Mouse (Mus musculus): Measurements from ENCODE around the gene Krt24. TPM values are rescaled to one million over a fixed set of nuclear protein-coding genes. Genes with fewer than 3 reads are reported as not detected.
"Not testable (repeated sequence)": the region's sequence is repeated elsewhere in the genome, so short reads cannot be mapped to it uniquely, and the experiment has no call there.

Gene Krt24
- polyA plus RNA-seq, 1 experiment from 2014 or later = 2.9 TPM

DNA sequence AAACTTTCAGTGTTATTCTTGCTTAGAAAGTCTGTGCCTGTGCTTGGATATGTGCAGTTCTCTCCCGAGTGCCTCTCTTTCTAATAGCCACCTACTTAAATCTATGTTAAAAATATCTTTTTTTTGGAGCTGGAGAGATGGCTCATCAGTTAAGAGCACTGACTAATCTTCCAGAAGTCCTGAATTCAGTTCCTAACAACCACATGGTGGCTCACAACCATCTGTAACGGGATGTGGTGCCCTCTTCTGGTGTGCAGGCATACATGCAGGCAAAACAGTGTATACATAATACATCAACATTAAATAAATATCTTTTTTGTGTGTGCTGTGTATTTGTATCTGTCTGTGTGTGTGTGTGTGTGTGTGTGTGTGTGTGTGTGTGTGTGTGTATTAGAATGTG is 31.2 kb downstream of the Krt24 start:
- Histone ChIP-seq H3K4me2 (replicated peaks) (no peak overlapping the region), H3K4me1 (peaks cover 6% of the 10 kb centered on the region; the same call in 1 of the 2 replicates), H3K9ac (no peak overlapping the region), H3K36me3 (no peaks in the 10 kb centered on the region), H3K27me3 (no peaks in the 10 kb centered on the region), H3K27ac (replicated peaks) (no peak overlapping the region), H3K9me3 (replicated peaks) (no peaks in the 10 kb centered on the region), H3K4me3 (replicated peaks) (no peak overlapping the region)
- 52% methylated on average over 2 of the region's 2 CpGs for WGBS
- no peak for ATAC-seq (ENCODE audit: insufficient number of reproducible peaks, low FRiP score, low TSS enrichment, low read depth)

DNA sequence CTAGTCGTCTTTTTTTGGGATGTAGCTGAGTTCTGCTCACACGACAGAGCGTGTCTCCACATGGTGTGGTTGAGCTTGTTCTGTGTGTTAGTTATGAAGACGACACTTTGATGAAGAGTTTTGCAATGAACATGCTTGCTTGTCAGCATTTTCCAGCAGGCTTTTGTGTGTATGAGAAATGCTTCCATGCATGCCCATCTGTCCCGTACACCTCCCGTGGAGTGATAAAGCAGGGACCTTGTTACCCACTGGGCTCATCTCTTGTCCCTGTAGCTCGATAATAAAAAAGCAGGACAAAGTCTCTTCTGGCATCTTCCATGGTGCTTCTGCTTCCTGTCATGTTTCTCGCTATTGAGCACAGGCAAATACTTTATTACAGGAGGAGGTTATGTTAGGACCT is 32.4 kb downstream of the Krt24 start:
- 62% methylated on average over 8 of the region's 8 CpGs for WGBS

DNA sequence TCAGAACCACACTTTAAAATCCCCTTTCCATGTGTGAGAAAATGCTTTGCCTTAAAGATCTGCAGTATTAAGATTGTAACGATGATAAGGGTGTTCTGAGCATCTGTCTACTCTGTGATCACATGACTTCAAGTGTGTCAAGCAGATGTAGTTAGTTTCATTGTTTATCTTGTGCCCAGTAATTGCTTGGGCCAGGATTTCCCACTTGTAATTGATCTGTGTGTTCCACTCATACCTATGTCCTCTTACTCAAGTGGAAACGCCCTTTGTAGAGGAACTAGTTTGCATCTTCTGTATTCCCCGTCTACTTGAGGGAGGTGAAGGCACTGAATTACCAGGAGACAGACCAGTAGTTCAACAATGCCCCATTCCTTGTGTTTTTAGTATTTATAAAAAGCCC is 34.4 kb downstream of the Krt24 start:
- H3K9me3 ChIP-seq (replicated peaks) = no peaks in the 10 kb centered on the region
- H3K27me3 ChIP-seq = no peaks in the 10 kb centered on the region
- H3K36me3 ChIP-seq = no peaks in the 10 kb centered on the region
- no peak overlapping the region for H3K9ac ChIP-seq
- no peak overlapping the region for H3K4me3 ChIP-seq (replicated peaks)
- H3K4me1 ChIP-seq = peaks cover 6% of the 10 kb centered on the region; the same call in 1 of the 2 replicates
- H3K4me2 ChIP-seq (replicated peaks) = no peak overlapping the region
- ATAC-seq (ENCODE audit: insufficient number of reproducible peaks, low FRiP score, low TSS enrichment, low read depth) = no peak
- 19% methylated on average over 3 of the region's 3 CpGs for WGBS
- H3K27ac ChIP-seq (replicated peaks) = no peak overlapping the region

More for the DNA sequence above, 32.4 kb downstream of the Krt24 start:
- Histone ChIP-seq H3K9me3 (replicated peaks) (no peaks in the 10 kb centered on the region), H3K27ac (replicated peaks) (no peak overlapping the region), H3K4me2 (replicated peaks) (no peak overlapping the region), H3K9ac (no peak overlapping the region), H3K4me3 (replicated peaks) (no peak overlapping the region), H3K4me1 (peaks cover 6% of the 10 kb centered on the region; the same call in 1 of the 2 replicates), H3K27me3 (no peaks in the 10 kb centered on the region), H3K36me3 (no peaks in the 10 kb centered on the region)
- no peak for ATAC-seq (ENCODE audit: insufficient number of reproducible peaks, low FRiP score, low TSS enrichment, low read depth)

DNA sequence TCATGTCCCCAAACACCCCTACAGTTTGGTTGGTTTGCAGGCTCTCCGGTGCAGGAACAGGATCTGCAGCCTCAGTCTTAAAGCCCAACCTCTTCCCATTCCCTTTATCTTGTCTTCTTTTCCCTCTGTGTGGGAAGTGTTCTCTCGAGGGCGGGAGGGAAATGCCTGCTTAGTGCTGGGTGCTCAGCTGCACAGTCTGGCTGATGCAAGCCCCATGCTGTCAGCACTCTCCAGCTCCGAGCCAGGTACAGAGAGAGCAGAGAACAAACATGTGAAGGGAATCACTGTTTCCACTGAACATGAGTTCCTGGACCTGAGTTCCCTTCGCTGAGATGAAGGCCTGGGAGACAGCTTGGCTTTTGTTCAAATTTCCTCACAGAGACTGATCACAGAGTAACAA is 34.8 kb downstream of the Krt24 start:
- ATAC-seq (ENCODE audit: insufficient number of reproducible peaks, low FRiP score, low TSS enrichment, low read depth) = 0 out of 2 replicates have a peak, but pooled peaks have one; percentile 29
- Histone ChIP-seq H3K4me1 (peaks cover 6% of the 10 kb centered on the region; the same call in 1 of the 2 replicates), H3K4me3 (replicated peaks) (no peak overlapping the region), H3K27me3 (no peaks in the 10 kb centered on the region), H3K36me3 (no peaks in the 10 kb centered on the region), H3K9me3 (replicated peaks) (no peaks in the 10 kb centered on the region), H3K27ac (replicated peaks) (no peak overlapping the region), H3K4me2 (replicated peaks) (no peak overlapping the region), H3K9ac (no peak overlapping the region)
- WGBS = 32% methylated on average over 5 of the region's 5 CpGs

DNA sequence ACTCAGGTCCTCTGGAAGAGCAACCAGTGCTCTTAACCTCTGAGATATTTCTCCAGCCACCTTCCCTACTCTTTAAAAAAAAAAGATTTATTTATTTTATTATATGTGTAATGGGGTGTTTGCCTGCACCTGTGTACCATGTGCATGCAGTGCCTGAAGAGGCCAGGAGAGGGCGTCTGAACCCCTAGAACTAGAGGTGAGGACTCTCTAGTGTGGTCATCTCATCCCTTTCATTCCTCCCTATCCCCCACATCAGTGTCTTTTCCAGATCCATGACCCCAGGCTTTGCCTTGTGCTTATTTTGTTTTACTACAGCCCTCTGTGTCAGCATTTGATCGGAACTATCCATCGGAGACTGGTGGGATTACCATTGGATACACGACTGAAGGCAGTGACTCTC is 35.9 kb downstream of the Krt24 start:
- Histone ChIP-seq H3K4me3 (replicated peaks) (no peak overlapping the region), H3K4me1 (peaks cover 7% of the 10 kb centered on the region; the same call in 1 of the 2 replicates), H3K36me3 (no peaks in the 10 kb centered on the region), H3K27me3 (no peaks in the 10 kb centered on the region), H3K27ac (replicated peaks) (no peak overlapping the region), H3K9me3 (replicated peaks) (no peaks in the 10 kb centered on the region), H3K4me2 (replicated peaks) (no peak overlapping the region), H3K9ac (no peak overlapping the region)
- ATAC-seq (ENCODE audit: insufficient number of reproducible peaks, low FRiP score, low TSS enrichment, low read depth) = no peak
- WGBS = 62% methylated on average over 4 of the region's 4 CpGs

DNA sequence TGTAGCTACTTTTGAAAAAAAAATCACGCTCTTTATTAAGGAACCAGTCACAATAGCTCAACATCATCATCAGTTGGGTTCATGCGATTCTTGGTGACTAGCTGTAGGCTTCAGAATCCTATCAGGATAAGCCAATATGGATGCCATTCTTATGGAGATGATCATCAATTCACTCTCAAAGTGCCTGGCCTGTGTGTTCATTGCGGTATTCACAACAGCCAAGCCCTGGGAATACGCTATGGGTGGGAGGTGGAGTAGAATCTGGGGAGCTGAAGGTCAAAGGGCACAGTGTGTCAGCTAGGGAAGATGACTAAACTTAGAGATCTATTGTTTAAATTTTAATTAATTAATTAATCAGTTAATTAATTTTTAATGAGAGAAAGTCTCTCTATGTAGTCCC is 37.1 kb downstream of the Krt24 start:
- Histone ChIP-seq H3K27me3 (no peaks in the 10 kb centered on the region), H3K9ac (no peak overlapping the region), H3K9me3 (replicated peaks) (no peaks in the 10 kb centered on the region), H3K36me3 (no peaks in the 10 kb centered on the region), H3K27ac (replicated peaks) (no peak overlapping the region), H3K4me1 (peaks cover 14% of the 10 kb centered on the region), H3K4me3 (replicated peaks) (no peak overlapping the region), H3K4me2 (replicated peaks) (no peak overlapping the region)
- ATAC-seq (ENCODE audit: insufficient number of reproducible peaks, low FRiP score, low TSS enrichment, low read depth) = no peak
- 95% methylated on average over 4 of the region's 4 CpGs for WGBS

DNA sequence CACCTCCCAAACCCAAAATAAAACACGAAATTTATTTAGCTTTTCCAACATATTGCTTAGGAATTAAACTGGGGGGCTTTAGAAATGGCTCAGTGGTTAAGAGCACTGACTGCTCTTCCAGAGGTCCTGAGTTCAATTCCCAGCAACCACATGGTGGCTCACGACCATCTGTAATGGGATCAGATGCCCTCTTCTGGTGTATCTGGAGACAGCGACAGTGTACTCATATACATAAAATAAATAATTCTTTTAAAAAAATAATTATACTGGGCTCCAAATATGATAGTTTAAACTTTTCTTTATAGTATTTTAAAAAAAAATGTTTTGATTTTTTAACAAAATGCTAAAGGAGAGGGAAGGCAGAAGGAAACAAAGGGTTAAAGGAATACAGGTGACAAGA is 40.5 kb downstream of the Krt24 start:
- H3K27me3 ChIP-seq; ATAC-seq (ENCODE audit: insufficient number of reproducible peaks, low FRiP score, low TSS enrichment, low read depth); H3K4me3 ChIP-seq (replicated peaks); H3K9ac ChIP-seq; H3K27ac ChIP-seq (replicated peaks); H3K4me2 ChIP-seq (replicated peaks); H3K9me3 ChIP-seq (replicated peaks); H3K4me1 ChIP-seq; H3K36me3 ChIP-seq: not testable (repeated sequence)
- 47% methylated on average over 3 of the region's 3 CpGs for WGBS

DNA sequence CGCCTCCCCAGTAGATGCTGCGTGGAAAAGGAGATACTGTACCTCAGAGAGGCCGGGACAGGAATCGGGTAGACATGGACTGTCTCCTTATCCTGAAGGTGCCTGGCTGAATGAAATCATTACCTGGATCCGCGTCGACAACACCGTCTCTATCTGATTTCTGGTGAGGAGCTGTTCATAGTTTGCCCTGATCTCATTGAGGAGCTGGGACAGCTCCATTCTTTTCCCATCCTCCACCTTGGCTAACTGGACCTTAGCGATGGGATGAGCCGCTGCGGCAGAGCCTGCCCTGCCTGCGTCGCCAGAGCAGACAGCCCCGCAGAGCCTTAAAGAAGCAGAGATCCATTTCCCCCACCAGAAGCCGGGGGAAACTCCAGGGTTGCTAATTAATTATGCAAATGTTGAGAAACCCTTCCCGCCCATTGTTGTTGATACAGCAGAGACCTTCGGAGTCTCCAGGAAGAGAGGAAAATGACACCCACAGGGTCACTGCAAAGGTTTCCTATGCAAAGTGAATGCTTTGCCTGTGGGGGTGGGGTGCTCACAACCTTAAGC is 41.2 kb downstream of the Krt24 start, which contains the start of gene Krt222:
Gene Krt222 (minus strand): TSS at position 266 of the 555 bp plus-strand sequence.
- Histone ChIP-seq H3K36me3 (no peaks in the 10 kb centered on the region), H3K9ac (no peak within 1 kb of the TSS), H3K4me1 (peaks cover 7% of the 10 kb centered on the region), H3K4me2 (replicated peaks) (peak within 1 kb of the TSS; percentile 47), H3K27me3 (no peaks in the 10 kb centered on the region), H3K27ac (replicated peaks) (no peak within 1 kb of the TSS), H3K9me3 (replicated peaks) (no peaks in the 10 kb centered on the region), H3K4me3 (replicated peaks) (peak within 1 kb of the TSS; percentile 31)
- WGBS = 5% methylated on average over 17 of the region's 17 CpGs
- ATAC-seq (ENCODE audit: insufficient number of reproducible peaks, low FRiP score, low TSS enrichment, low read depth) = no peak

DNA sequence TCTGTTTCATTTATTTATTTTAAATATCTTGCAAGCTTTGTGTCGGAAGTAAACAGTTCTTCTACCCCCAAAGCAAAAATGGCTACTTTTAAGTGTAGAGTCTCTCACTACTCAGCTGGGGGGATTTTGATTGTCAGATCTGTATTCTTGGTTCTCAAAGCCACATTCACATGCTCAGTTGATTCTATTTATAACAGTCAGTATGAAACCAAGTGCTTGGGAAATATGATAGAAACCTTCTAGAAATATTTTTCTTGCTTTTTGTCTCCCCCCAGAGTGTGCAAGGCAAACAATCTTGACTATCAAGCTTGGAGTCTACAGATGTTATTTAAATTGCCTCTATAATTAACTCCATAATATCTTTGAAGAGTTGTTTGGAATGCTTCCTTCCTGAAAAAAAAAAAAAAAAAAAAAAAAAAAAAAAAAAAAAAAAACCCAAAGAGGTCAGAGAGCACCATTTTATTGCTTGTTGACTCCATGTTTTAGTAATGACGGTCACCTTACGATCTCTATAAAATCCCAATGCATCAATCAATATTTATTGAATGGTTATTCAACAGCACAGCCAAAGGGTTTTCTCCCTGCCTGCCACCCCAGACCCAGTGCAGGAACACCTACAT is 41.8 kb downstream of the Krt24 start:
- 52% methylated on average over 3 of the region's 3 CpGs for WGBS
- Histone ChIP-seq H3K4me2 (replicated peaks) (peak overlapping the region; percentile 47), H3K36me3 (no peaks in the 10 kb centered on the region), H3K4me1 (peaks cover 7% of the 10 kb centered on the region), H3K4me3 (replicated peaks) (peak overlapping the region; percentile 31), H3K9me3 (replicated peaks) (no peaks in the 10 kb centered on the region), H3K27ac (replicated peaks) (no peak overlapping the region), H3K27me3 (no peaks in the 10 kb centered on the region), H3K9ac (no peak overlapping the region)
- no peak for ATAC-seq (ENCODE audit: insufficient number of reproducible peaks, low FRiP score, low TSS enrichment, low read depth)

DNA sequence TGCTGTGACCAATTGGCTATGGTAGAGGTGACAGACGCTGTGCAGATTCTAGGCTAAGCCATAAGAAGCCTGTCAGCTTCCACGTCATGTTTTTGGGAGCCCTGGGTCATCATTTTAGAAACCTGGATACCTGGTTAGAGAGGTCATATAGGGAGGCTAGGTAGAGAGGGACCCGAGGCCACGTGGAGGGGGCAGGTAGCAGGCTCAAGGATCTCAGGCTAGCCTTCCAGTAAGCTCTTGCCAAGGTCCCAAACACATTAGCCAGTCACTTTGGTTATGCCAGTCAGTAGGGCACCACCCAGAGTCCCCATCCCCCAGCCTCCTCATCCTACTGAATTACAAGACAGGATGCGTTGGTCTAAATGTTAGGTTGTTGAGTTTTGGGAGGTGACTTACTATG is 43.0 kb downstream of the Krt24 start:
- H3K9ac ChIP-seq = no peak overlapping the region
- H3K4me2 ChIP-seq (replicated peaks) = no peak overlapping the region
- no peaks in the 10 kb centered on the region for H3K9me3 ChIP-seq (replicated peaks)
- H3K27ac ChIP-seq (replicated peaks) = no peak overlapping the region
- no peaks in the 10 kb centered on the region for H3K36me3 ChIP-seq
- peaks cover 7% of the 10 kb centered on the region for H3K4me1 ChIP-seq
- 68% methylated on average over 5 of the region's 5 CpGs for WGBS
- no peak for ATAC-seq (ENCODE audit: insufficient number of reproducible peaks, low FRiP score, low TSS enrichment, low read depth)
- H3K27me3 ChIP-seq = no peaks in the 10 kb centered on the region
- no peak overlapping the region for H3K4me3 ChIP-seq (replicated peaks)

DNA sequence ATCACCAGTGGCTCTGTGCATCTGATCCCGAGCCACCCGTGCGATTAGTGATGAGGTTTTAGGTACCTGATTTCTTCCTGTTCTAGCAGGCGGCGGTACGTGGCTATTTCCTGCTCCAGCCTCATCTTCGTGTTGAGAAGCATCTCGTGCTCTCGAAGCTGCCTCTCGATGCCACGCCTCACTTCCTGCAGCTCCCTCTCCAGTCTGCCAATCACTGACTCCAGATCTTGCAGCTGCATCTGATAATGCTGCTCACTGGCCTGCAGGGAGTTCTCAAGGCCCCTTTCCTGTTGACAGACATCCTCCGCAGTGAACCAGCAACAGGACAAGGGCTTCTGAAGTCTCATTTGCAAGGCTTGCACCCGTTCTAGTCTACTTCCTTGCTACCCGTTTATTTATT is 46.6 kb downstream of the Krt24 start:
- H3K9ac ChIP-seq = no peak overlapping the region
- no peaks in the 10 kb centered on the region for H3K27me3 ChIP-seq
- no peak overlapping the region for H3K4me2 ChIP-seq (replicated peaks)
- no peaks in the 10 kb centered on the region for H3K36me3 ChIP-seq
- no peak overlapping the region for H3K27ac ChIP-seq (replicated peaks)
- WGBS = 46% methylated on average over 14 of the region's 14 CpGs
- no peaks in the 10 kb centered on the region for H3K9me3 ChIP-seq (replicated peaks)
- no peaks in the 10 kb centered on the region for H3K4me1 ChIP-seq
- no peak overlapping the region for H3K4me3 ChIP-seq (replicated peaks)
- no peak for ATAC-seq (ENCODE audit: insufficient number of reproducible peaks, low FRiP score, low TSS enrichment, low read depth)

Measured in embryonic facial prominence, embryonic 15.5 days (tissue).